Mouse (Mus musculus) adrenal gland, adult 8-10 months (tissue): Measurements from ENCODE around the gene Spata7. TPM values are rescaled to one million over a fixed set of nuclear protein-coding genes. Genes with fewer than 3 reads are reported as not detected.
"Not testable (repeated sequence)": the region's sequence is repeated elsewhere in the genome, so short reads cannot be mapped to it uniquely, and the experiment has no call there.

Experiments
- DNase-seq: peaks from one replicate; pipeline ENCODE4 v3.0.0; 2022
- total RNA-seq, 4 experiments: library from RNA; stranded (reverse); gene quantifications; 2 replicates each; pipeline ENCODE4 v1.2.4; 2022

Spata7 gene
- total RNA-seq: 10 to 100 TPM; 10.3 to 23.2 (median 14.0) TPM

DNA sequence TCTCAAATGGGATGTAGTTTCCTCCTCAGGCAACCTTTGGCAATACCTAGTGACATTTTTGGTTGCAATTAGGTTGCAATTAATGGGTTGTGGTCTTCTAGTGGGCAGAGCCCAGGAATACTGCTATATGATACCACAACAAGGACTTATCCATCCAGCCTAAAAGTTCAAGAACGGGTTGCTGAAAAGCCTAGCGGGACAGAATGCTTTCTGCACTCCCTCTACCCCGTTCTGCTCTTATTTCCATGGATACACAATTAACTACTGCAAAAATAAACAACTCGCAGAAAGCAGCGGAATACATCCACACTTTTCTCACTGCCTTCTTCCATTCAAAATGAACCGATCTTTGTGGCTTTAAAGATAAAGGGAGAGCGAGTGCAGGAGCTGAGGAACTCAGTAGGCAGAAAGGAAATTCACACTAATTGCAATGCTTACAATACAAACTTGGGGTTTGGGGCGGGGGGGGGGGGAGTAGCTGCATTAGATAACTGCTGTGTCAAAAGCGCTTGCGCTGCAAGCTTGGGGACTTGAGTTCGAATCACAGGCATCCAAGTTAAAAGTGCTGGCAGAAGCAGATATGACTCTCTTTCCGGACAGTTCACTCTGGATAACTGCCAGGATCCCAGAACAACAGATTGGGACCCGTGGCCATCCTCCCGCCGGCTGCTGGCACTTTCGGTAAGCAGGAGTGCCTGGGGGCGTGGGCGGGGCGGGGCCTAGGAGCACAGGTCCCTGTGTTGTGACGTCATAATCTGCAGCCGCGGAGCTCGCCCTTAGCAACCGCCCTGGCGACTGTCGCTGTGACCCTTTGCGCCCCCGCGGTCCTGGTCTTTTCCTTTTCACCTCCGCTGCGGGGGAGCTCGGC is at the start of gene Spata7:
TSS of gene Spata7 (plus strand) at position 766 of the 868 bp plus-strand sequence.
- peak; percentile 81 for DNase-seq

DNA sequence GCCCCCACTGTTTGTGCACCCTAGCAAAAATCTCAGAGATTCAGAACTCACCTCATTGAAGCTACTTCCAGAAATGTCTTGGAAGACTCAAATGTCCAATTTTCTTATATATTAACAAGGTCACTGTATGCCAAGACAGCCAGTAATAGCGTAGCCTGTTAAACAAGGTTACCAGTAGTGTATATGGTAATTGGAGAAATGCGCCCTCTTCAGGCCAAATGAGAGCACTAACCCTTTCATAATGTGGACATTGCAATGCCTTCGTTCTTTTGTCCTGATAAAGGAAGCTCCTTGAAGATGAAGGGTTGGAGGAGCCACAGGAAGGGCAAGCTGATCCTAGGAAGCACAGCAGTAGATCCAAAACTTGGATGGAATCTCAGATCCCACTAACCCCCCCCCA is 42.7 kb upstream of the Spata7 start:
- no peak for DNase-seq

DNA sequence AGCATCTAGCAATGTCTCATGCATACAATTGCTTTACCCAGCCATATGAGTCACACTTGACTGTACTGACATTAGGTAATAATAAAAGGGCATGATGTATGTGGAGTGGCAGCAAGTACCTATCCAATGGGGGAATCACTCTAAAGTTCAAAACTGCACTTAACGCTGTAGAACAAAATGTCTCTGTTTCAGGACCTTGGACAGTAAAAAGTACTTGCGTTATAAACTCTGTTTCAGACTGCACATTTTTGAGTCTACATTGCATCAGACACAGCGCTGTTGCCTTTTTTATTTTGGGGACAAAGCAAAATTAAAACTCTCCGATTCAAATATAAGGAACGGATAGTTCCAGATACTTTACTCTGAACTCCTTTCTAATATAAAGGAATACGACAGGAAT is 39.4 kb upstream of the Spata7 start:
- no peak for DNase-seq

DNA sequence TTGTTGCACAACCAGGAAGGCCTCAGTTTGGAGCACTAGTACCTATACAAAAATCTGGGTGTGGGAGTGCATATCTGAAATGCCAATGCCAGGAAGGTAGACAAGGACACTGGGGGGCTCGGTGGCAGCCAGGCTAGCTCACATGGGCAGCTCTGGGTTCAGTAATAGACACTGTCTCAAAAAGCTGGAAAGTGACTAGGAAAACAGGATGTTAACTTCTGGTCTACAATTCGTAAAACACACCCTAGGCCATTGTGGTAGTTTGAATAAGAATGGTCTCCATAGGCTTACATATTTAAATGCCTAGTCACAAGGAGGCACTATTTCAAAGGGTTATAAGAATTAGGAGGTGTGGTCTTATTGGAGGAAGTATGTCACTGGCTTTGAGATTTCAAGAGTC is 36.9 kb upstream of the Spata7 start:
- no peak for DNase-seq

DNA sequence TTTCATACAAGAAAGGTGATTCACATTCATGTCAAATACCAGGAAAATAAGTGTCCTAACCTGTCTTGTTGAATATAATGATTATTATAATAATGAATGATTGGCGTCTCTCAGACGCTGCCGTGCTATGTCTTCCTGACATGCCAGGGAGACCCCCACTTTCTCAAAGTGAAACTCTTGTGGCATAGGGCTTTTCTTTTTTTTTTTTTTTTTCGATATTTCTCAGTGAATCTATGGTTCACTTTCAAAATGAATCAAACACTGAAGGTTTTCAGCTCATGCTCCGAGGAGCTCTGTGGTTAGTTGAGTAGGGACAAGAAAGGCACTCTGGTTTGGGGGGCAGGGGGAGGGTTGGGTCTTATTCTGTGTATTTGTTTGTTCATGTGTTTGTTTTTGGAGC is 27.1 kb upstream of the Spata7 start:
- DNase-seq: no peak

DNA sequence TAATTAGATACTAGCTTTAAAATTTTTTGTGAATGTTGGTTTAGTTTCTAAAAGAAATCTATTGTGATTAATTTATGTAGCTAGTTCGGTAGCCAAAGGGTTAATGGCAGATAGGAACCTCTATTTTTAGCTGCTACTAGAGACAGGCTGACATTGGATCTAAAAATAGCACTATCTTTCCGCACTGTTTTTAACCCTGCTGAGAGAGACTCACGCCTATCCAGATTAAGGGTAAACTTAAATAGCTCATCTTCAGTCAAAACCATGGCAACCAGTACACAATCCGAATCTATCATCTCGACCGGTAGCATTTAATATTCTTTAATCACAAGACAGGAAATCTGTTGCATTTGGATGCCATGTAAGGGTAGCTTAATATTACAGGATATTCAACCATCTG is 25.8 kb upstream of the Spata7 start:
- DNase-seq: no peak

DNA sequence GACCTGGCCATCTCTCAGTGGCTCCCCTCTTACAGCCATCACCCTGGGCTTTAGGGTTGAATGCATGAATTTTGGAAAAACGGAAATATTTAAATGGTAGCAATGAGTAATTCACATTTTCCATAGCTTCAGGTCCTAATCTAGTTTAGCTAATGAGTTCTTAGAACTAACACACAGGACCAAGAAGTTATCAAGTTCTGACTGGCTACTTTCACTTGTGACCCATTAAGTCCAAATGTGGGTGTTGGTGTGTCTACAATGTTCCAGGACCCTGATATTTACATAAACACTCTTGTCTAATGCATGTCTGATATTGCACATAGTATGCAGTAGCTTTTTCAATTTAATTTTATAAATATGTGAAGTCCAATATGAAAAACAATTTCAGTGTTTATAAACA is 22.7 kb upstream of the Spata7 start:
- no peak for DNase-seq

DNA sequence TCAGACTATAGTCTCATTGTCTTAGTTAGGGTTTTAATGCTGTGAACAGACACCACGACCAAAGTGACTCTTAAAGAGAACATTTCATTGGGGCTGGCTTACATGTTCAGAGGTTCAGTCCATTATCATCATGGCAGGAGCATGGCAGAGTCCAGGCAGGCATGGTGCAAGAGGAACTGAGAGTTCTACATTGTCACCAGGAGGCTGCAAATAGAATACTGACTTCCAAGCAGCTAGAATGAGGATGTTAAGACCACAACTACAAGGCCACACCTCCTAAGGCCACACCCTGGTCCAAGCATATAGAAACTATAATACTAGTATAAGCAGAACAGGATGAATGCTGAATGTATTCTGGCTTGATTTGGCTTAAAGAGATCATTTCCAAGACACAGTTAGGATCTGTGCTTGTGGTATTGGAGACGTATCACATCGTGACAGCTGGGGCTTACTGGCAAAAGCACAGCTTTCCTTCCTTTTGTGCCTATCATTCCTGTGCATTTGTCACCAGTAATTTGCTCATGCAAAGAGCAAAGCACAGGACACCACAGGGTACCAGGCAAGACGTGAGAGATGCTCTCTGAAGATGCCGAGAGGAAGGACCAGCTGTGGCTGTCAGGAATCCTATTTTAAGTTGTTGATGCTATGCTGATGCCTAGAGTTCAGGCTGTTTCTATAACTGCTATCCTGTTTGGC is 21.2 kb upstream of the Spata7 start:
- no peak for DNase-seq

DNA sequence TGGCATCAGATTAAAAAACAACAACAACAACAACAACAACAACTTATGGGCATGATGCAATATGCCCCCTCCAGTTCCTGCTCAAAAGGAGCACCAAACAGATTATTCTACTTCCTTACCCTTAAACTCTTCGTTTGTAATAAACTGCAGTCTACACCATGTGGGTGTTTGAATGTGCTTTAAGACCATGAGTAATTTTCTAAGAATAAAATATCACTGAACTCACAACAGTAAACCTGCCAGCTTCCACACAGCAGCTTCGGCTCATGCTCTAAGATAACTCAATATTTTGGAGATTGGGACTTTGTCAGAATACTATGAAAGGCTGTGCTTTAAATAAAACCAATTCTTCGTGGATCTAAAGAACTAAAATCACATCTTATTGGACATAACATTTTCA is 17.6 kb upstream of the Spata7 start:
- DNase-seq: no peak

DNA sequence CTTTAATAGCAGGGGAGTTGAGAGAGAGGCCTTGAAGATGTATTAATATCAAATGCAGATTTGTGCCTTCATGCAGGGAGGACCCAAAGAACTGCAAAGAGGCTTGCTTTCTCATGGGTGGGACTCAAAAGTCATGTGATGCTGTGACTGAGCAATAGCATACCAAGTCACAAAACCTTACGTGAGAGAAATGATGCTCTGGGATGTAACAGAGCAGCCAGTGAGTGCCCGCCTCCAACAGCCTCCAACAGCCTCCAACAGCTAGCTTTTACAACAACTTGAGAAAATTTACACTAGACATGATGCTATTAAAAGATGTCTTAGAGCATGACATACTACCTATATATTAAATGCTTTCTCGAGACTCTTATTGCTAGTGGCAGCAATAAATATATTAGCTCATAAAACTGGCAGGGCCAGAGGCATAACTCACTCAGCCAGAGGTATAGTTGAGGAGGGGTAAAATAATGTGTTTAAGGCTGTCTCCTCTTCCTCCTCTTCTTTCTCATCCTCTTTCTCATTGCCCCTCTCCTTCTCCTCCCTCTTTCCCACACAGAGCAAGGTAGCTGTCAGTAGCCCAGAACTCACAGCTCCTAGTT is 12.9 kb upstream of the Spata7 start:
- no peak for DNase-seq

DNA sequence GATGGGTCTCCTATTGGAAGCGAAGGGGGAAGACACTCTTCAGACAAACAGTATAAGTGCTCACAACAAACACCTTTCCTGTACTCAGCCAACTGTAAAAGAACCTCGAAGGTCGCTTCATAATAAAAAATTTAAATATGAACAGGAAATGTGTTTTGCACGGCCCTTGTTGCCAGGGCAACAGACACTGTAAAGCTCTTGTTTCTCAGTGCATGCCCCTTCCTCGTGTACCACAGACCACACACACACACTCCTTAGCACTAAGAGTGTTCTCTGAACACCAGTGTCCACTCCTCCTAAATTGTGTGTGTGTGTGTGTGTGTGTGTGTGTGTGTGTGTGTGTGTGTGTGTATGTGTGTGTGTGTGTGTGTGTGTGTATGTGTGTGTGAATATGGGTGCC is 12.2 kb upstream of the Spata7 start:
- no peak for DNase-seq

DNA sequence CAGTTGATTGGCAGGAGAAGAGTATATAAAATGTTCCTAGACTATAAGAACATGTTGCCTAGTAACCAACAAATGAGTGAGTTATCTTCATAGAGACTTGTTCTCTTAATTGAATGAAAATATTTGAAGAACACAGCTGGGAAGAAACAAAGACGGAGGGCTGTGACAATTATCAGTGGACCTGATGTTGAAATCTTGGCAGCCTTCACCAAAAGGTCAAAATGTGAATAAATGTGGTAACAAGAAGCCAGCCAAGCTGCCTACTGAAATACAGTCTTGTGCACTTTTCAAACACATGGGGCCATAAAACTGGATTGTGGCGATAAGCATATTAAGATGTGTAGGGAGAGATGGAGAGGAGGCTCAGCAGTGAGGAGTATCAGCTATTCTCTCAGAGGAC is 8.5 kb upstream of the Spata7 start:
- DNase-seq: no peak

DNA sequence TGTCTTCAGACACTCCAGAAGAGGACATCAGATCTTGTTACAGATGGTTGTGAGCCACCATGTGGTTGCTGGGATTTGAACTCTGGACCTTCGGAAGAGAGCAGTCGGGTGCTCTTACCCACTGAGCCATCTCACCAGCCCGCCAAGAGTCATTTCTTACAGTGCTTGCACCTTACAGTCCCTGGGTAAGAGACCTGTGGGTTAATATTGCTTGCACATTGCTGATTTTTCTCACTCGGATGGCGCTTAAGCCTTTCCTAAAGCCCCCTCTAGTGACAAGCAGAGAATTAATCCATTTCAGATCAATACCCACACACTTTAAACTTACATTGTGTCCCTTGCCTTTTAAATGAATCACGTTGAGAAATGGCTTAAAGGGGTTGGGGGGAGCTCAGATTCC is 7.0 kb upstream of the Spata7 start:
- not testable (repeated sequence) for DNase-seq

DNA sequence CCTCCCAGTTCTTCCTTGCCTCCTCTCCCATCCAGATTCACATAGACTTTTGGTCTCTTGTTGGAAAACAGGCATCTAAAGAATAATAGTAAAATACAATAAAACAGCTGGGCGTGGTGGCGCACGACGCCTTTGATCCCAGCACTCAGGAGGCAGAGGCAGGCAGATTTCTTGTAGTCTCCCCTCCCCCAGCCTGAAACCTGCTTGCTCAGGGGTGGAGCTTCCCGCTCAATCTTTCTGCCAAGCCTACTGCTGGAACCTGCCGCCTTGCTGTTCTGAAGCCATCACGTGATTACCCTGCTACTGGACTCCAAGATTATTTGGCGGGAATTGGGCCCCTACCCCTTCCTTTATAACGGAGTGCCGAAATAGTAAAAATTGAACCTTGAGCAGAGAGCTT is 4.7 kb upstream of the Spata7 start:
- DNase-seq: not testable (repeated sequence)

DNA sequence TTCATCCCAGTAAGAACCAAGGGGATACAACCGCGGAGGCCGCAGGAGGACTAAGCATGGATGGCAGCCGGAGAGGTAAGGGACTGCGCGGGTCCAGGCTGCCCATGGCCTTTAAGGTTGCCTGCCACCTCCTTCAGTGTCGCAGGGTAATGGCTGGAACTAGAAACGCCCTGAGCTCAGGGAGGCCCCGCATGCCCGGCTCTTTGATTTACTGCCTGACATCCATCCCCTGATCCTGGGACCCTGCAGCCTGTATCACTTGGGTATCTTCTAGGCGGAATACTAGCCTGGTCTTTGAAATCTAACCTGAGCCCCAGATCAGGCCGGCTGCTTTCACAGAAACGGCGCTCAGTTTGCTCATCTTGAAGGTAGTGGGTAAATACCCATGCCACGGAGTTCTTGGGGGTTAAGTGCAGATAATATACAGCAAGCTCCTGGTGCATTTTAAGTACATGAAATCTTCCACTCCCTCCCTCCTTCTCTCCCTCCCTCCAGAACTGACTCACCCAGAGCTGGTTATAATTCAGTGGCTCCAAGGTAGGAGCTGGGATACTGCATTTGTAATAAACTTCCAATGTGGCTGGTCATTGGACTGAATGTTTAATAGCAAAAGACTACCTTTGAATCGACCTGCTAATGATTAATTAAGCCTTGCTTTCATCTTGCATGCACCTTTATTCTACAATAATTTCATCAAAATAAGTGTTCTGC is 458 bp downstream of the Spata7 start:
- no peak for DNase-seq

DNA sequence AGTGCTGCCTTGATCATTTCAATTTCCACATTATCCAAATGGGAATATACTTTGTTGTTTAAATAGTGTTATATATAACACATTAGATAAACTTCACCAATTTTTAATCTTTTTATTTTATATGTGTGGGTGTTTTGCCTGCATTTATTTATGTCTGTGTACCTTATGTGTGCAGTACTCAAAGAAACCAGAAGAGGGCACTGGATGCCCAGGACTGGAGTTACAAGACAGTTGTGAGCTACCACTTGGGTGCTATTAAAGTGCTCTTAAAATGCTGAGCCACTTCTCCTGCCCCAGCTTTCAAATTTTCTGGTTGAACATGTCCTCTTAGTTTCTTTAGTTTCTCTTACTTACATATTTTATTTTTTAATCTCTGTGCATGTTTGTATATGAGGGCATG is 16.9 kb downstream of the Spata7 start:
- no peak for DNase-seq

DNA sequence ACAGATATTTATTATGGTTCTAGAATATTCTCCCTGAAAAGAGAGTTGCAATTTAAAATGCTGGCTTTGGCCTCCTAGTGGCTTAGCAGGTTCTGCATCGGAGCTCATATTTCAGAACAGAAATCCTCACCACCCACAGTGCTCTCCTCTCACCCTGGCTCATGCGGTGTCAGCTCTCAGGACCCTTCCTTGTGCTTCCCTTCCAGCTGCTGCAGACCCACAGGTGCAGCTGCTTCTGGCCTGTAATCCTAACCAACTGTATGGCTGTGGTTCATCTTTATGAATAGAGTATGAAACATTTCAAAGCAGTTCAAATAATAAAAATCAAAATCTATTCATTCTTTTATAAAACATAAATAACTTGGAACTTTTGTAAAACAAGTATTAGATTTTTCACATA is 28.9 kb downstream of the Spata7 start:
- DNase-seq: no peak

DNA sequence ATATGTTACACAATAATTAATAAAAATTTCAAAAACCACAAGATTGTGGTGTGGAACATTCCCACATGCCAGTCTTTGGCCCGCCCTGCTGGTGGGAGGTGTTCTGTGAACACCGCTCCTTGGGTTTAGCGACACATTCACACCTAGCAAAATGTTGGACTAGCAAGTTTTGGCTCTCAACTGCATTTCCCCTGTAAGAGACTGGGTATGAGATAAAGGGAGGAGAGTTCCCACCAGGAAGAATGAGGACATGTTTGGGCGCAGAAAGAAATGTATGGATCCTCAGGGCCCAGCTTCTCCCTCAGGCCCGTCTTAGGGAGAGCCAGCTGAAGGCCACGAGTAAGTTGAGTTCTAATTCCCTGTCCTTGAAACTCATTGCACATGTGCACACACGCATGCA is 34.7 kb downstream of the Spata7 start:
- no peak for DNase-seq

DNA sequence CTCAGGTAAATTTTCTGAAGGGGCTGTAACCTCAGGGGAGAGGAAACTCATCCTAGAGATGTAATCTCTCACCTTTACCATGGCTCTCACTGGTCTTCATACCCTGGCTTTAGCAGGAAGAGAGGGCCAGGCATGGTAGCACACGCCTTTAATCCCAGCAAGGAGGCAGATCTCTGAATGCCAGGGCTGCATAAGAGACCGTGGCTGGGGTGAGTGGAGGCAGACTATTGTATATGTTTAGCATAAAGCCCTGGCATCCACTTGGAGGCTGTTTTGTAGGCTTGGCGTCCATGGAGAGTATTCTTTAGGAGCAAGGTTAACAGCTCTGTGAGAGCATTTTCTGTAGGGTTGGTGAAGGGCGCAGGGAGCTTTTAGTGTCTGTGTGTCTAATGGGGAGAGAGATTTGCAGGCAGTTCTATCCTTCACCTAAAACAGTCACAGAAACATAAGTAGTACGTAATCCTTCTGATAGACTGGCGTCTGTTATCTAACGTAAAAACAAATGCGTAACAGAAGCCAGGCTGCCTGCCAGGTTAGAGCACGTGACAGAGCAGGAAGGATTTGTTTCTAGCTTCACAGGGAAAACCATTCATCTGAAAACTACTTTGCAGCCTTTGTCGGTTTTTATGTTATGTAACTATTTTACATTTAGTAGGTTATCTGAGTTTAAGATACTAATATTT is 40.3 kb downstream of the Spata7 start:
- DNase-seq: peak; percentile 85

DNA sequence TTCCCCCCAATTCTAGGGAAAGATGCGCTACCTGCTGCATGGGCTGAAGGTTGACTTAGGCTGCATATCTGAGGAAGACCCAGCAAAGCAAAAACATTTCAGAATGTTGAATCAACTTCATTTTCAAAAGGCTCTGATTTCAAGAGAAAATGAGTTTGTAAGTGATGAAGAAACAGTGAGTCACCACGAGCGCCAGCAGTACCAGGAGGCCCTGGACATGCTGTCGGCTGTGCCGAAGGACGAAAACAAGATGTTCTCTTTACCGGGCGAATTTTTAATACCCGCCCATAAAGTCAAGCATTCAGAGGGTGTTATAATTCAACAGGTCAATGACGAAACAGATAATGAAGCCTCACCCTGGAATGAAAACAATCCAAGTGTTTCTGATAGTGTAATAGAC is 41.1 kb downstream of the Spata7 start:
- peak; percentile 34 for DNase-seq

DNA sequence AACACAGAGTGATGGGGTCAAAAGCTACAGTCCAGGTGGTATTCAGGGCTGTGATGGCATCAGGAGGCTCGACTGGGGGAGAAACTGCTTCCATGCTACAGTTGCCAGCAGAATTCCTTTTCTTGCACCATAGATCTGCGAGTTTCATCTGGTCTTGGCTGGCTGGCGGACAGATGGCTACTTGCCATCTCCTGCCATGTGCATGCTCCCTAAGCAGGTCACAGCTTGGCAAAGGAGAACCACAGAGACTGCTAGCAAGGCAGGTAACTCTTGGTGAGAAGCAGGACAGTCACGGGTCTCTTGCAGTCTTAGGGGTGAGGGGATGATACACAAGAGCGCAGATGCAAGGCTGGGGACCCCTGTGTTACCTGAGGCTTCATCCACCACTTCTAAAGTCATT is 41.9 kb downstream of the Spata7 start:
- DNase-seq: peak; percentile 45

DNA sequence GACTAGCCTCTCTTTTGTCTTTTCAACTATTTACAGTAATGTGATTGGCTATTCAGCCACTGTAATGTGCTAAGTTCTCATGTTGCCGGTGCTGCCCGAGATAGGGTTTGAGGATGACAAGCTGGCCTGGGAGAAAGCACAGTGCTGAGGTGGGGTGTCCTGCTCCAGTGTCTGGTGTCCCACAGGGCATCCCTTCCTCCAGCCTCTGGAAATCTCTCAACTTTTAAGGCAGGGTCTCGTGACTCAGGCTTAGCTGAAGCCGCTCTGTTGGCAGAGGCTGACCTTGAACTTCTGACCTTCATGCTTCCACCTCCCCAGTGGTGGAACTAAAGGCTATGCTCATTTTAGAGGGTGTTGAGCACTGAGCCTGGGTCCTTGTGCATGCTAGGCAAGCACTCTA is 42.5 kb downstream of the Spata7 start:
- DNase-seq: peak; percentile 15
